Mouse (Mus musculus) cerebellum, postnatal 14 days (tissue): ENCODE measurements around the gene Crcp.
"Not testable (repeated sequence)": the region's sequence is repeated elsewhere in the genome, so short reads cannot be mapped to it uniquely, and the experiment has no call there.

ENCODE experiments used
- DNase-seq, 2 experiments: peaks; one replicate each; pipeline ENCODE4 v3.0.0; 2021; ENCODE audit warnings: mixed read lengths in 2 of 2

Gene Crcp

GRCm38 (mm10) chr5:130023767-130024539, 5.1 kb upstream of the Crcp start:
- peak; percentile 85 to 86 for DNase-seq

- DNase-seq: no peak
These were observed 2.0 kb upstream of the Crcp start for GRCm38 (mm10) chr5:130027134-130027533.

- DNase-seq: no peak
These were observed 1.4 kb upstream of the Crcp start for GRCm38 (mm10) chr5:130027696-130028095.

GRCm38 (mm10) chr5:130031410-130032390, 2.6 kb downstream of the Crcp start:
- DNase-seq: no peak

- no peak for DNase-seq
These were observed 4.8 kb downstream of the Crcp start for GRCm38 (mm10) chr5:130033869-130034268.

- not testable (repeated sequence) for DNase-seq
These were observed 7.2 kb downstream of the Crcp start for GRCm38 (mm10) chr5:130036300-130036699.

GRCm38 (mm10) chr5:130037752-130038455, 8.8 kb downstream of the Crcp start:
- DNase-seq: peak; percentile 68 to 77

- no peak for DNase-seq
These were observed 11.7 kb downstream of the Crcp start for GRCm38 (mm10) chr5:130040797-130041196.

- no peak for DNase-seq
These were observed 12.2 kb downstream of the Crcp start for GRCm38 (mm10) chr5:130041262-130041661.

- DNase-seq: no peak
These were observed 14.7 kb downstream of the Crcp start for GRCm38 (mm10) chr5:130043741-130044140.

GRCm38 (mm10) chr5:130044201-130044695, 15.2 kb downstream of the Crcp start:
- DNase-seq: peak; percentile 85 to 88

GRCm38 (mm10) chr5:130046100-130046499, 17.0 kb downstream of the Crcp start:
- DNase-seq: no peak

- DNase-seq: no peak
These were observed 17.5 kb downstream of the Crcp start for GRCm38 (mm10) chr5:130046589-130046988.

- DNase-seq: no peak
These were observed 17.9 kb downstream of the Crcp start for GRCm38 (mm10) chr5:130047013-130047412.

- no peak for DNase-seq
These were observed 19.9 kb downstream of the Crcp start for GRCm38 (mm10) chr5:130048786-130049520.

GRCm38 (mm10) chr5:130050416-130050815, 21.3 kb downstream of the Crcp start:
- DNase-seq: peak; percentile 75 to 89

GRCm38 (mm10) chr5:130051073-130051860, 22.2 kb downstream of the Crcp start:
- peak; percentile 23 to 41 for DNase-seq

- no peak for DNase-seq
These were observed 23.4 kb downstream of the Crcp start for GRCm38 (mm10) chr5:130052510-130052909.

GRCm38 (mm10) chr5:130052955-130053354, 23.9 kb downstream of the Crcp start:
- no peak for DNase-seq

- no peak for DNase-seq
These were observed 26.6 kb downstream of the Crcp start for GRCm38 (mm10) chr5:130055688-130056087.

- no peak for DNase-seq
These were observed 27.2 kb downstream of the Crcp start for GRCm38 (mm10) chr5:130056303-130056702.
